Mouse (Mus musculus) A20 (cell line): ENCODE data around the gene Gm20388.
A peak's percentile ranks its signal among the peaks of the same experiment; 100 is the strongest.

Experiments used
- DNase-seq: peaks from one replicate; pipeline ENCODE4 v3.0.0-alpha.2; 2011; ENCODE audit warnings: low read depth, low spot score

Gm20388 gene

DNA sequence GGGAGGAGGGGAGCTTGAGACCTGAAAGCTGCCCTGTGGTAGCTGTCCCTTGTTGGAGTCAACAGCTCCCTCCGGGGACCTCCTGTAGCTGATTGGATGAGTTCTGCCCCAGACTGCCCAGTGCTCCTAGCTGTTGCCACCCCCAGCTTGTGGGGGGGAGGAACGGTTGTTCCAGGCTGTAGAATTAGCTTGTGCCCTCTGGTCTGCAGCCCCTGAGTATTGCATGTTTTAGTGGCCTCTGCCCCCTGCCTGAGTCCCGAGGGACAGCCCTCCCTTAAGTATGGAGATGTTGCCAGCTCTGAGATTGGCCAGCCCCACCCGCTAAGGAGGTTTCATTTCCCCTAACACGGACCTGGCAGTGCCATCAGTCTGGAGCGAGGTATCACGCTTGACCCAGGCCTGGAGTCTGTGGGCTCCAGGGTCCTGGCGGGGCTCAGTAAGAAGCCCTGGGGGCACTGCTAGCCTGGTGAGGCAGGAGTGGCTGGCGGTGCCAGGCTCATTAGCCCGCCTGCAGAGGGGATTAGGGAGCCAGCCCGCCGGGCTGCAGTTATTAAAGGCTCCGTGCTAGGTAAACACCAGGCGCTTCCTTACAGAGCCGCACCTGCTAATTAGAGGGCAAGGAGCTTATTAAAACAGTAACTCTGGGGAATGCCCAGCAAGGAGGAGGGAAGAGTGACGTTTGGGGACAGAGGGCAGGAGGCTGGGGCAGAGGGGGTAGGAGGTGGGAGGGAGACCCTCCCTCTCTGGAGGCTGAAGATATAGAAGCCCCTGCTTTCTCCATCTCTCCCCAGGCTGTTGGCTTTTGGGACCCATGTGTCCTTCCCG lies 424.8 kb downstream of the Gm20388 start:
- DNase-seq = peak; percentile 89

DNA sequence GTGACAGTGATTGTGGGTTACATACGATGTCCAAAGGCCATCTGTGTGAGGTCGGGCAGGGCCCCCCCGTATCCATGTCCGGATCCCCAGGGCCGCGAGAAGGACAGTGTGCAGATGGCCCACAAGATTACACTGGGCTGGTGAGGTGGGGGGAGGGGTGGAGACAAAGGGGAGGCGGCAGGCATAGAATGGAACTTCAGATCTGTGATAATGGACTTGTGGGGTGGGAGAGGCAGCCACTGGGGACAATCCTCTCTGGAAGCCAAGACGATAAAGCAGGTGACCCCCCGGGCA lies 425.4 kb downstream of the Gm20388 start:
- peak; percentile 24 for DNase-seq

DNA sequence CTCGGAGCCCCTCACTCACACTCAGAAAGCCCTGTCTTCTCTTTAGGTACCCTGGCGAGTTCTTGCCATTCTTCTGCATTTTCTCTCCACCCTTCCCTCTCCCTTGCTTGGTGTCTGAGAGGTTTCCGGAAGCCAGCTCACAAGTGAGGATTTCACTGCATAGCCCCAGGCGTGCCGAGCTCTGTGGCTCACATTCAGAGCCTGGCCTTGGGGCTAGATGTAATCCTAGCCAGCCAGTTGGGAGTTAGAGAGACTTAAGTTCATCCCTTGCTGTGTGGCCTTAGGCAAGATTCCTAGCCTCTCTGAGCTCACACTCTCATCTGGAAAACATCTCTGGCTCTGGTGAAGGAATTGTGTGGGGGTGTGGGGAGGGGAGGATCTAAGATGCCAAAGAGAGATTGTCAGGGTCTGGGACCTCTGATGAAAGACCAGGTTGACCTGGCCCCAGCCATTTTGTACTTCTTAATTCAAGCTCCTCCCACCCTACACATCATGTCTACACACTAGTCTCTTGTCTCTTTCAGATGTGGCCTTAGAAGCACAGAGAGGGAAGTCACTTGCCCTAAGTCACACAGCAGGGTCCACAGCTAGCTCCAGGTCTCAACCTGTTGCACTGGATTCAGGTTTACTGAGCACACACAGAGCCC lies 426.4 kb downstream of the Gm20388 start:
- no peak for DNase-seq

DNA sequence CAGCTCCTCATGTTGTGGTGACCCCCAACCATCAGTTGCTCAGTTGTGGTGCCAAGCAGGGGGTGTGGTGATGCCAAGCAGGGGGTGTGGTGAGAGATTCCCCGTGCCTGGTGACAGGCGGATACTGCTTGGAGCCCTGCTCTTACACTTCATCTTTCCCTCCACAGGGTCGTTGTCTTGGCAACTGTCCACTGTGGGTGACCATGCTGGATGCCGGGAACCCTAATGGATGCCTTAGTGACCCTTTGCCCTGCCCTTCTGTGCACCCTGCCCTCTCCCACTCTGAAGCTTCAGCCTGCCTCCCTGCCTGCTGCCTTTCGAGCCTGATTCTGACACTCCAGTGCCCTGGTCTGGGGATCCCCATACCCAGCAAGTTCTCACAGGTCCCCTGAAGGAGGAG lies 427.0 kb downstream of the Gm20388 start:
- DNase-seq = no peak

DNA sequence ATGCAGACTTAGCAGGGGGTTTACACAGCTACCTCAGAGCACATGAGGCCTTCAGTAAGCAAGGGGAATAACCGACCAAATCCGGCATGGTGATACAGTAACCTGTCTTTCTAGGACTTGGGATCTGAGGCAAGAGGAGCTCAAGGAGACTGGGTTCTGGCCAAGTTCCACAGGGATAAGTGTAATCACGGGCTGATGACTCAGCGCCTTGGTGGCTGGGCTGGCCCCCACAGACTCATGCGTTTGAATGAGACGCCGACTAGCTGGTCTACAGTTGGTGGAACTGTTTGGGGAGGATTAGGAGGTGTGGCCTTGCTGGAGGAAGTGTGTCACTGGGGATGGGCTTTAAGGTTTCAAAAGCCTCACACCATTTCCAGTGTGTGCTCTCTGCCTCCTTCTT lies 428.0 kb downstream of the Gm20388 start:
- no peak for DNase-seq

DNA sequence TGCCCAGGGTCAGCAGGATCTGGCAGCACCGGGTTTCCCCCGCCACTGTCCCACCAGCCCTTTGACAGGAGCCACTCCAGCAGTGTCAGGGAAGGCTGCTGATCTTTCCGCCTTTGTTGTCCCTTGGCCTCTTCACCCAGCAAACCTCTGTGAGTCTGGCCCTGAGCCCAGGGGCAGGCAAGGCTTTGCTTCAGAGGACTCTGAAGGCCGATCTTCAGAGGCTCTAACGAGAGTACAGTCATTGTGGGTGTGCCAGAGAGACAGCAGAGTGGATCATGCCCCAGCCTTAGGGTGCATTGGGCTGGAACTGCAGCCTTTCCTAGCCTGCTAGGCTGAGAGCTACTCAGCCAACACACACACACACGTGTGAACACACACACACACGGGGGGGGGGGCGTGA lies 429.1 kb downstream of the Gm20388 start:
- no peak for DNase-seq

DNA sequence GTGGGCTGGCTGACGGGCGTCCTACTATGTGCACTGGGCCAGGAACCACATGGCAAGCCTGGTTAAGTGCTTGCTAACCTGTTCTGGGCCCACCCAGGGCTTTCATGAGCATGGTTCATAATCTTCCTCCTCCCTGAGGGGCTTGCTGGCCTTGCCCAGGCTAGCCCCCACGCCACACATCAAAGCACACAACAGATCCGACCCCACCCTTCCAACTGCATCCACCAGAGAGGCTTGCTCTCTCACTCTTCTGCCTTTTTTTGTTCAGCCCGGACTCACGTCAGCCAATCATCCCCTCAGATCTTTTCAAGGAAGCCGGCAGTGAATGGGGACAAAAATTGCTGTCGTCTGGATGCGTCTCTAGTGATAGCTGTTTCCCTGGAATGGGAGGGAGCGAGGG lies 430.5 kb downstream of the Gm20388 start:
- no peak for DNase-seq

DNA sequence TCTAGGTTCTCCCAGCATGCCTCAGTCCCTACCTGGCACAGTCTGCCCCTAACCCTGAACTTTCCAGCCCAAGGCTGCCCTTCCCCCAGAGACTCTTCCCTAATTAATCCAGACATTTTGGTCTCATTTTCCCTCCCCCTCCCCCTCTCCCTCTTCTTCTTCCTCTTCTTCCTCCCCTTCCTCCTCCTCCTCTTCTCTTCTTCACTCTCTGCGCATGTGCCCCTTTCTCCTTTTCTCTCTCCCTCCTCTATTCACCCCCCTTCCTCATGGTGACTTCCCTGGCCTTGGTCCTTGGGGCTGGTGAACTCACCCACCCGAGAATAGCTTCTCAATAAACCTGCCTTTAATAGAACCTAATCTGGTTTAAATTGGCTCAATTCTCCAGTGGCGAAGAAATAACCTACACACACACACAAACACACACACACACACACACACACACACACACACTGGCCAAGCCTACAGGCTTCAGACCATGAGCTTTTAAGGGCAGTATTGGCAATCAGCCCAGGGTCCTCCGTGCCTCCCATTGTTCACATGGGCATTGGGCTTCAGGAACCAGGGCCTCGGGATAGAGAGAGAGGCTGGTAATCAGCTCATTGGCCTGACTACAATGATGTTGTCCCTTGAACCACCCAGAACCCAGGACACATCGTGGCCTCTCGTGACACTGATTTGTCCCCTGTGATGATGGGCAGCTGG lies 432.4 kb downstream of the Gm20388 start:
- DNase-seq = no peak

DNA sequence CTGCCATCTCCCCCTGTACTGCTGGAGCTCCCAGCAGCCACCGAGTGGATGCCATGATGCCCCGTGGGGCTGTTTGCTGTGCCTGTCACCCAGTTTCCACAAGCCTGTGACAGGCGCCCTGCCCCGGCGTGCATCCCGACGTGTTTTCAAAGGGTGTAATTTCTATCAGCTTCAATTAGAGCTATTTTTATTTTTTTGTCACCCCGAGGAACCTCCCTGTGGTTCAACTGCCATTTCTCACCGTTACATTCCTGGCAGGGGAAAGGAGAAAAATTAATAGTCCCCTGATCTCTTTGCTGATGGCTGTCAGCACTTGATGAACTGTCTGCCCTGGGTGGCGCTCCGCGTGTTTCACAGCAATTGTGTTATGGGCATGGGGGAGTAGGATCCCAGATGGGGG lies 432.9 kb downstream of the Gm20388 start:
- no peak for DNase-seq

DNA sequence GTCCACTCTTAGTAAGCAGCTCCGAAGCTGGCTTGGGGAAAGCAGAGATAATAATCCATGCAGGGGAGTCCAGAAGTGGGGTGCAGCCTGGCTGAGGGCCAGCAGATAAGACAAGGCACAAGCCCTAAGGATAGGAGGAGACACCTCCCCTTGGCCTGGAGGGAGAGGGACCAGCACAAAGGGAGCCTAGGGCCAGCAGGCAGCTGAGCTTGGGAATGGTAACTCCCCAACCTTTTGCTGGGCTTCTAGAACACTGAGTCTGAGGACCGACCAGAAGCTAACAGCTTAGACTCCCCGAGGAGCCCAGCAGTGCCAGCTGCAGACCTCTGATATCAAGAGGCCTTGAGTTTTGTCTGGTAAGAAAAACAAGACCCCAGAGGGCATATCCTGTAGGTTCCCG lies 433.5 kb downstream of the Gm20388 start:
- no peak for DNase-seq

DNA sequence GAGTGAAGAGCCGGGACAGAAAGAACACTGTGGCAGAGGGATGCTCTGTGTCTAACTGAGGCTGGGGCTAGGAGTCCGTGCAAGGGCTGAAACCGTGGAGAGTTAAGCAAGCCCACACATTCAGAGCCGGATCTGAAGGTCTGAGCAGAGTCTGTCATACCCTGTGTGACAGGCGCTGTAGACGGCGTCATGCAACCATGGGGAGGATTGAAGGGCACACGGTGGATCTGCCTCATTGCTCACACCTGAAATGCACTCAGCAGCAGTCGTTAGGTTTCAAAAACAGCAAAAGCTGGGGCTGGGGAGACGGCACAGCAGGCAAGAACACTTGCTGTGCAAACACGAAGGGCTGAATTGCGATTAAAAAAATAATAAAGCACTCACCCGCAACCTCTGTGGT lies 433.9 kb downstream of the Gm20388 start:
- peak; percentile 68 for DNase-seq

DNA sequence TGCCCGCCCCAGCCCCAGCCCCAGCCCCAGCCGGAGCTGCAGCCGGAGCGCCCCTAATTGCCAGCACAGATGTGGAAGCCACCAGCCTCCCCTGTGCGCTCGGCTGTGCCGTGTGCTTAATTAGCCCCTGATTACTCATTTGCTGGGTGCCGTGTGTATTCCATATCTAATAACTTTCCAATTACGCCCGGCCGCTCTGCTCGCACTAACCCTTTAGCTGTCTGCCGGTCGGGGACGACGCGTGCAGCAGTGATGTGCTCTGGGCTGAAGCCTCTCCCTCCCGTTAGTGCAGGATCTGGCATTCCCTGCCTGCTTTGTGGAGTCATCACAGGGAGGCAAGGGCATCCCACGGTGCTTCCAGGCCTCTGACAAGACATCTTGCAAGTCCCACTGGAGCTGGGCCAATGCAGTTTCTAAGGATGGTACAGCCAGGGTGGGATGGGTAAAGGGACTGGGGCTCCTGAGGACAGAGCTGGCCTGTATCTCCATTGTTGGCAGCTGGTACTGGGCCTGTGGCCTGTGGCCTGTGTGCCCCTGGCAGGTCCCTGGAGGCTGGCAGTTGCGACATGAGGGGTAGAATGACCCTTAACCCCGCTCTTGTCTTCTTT lies 437.2 kb downstream of the Gm20388 start:
- DNase-seq = no peak

DNA sequence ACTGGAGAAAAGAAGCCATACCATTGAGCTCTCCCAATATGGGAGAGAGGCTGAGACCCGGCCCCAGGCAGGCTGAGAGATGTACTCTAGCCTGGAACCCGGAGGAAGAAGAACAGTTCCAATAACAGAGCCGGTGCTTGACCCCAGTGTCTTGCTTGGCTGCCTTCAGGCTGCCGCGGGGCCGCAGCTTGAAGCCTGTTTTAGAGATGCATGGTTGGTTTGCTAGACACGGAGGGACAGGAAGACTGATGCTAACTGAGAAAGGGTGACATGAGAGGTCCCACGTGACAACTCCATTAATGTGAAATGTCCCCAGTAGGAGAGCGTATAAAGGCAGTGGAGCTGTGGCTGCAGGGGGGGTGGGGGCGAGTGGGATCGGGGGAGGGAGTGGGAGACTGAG lies 438.3 kb downstream of the Gm20388 start:
- peak; percentile 77 for DNase-seq

DNA sequence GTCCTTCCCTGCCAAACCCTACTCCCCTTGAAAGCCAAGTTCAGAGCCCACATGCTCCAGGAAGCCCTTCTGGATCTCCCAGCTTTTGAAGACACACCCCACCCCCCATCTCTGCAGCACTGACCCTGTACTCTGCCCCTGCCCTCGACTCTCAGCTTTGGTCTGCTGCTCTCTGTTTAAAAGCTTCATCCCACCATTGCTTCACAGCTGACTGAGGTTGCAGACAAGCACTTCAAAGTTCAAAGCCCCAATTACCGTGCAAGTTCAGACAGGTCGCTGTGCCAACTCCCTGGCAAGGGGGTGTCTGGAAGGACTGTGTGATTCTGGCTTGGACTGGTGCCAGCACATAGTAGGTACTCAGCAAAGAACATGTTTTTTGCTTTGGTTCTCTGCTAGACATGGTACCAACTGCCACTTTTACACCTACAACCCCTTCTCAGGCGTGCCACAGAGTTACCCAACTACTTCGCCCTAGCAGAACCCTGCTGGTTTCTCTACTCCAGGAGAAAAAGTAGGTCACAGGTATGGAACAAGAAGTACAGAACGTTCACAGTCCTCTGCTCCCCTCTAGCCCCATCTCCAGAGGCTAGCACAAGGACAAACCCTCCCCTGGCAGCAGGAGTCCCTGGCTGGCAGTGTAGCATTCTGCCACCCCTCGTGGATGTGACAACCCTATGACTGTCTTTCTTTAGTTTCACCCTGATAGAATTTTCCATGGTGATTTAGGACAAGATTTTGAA lies 440.9 kb downstream of the Gm20388 start:
- DNase-seq = no peak

DNA sequence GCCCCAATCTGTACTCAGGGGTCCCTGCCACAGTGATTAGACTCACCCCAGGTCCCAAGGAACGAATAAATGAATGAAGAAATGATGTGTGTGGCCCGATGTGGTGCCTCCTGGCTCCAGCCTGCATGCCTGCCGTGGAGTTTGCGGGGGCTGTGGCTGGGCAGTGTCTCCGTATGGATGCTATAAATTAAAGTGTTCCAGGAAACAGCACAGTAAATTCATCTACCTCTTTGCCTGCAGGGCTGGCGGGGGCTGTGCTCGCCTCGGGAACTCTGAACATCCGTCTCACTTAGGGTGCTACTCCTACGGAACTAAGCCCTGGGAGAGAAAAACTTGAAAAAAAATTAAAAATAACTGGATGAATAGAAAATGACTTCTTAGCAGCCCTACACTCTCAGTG lies 441.5 kb downstream of the Gm20388 start:
- DNase-seq = no peak

DNA sequence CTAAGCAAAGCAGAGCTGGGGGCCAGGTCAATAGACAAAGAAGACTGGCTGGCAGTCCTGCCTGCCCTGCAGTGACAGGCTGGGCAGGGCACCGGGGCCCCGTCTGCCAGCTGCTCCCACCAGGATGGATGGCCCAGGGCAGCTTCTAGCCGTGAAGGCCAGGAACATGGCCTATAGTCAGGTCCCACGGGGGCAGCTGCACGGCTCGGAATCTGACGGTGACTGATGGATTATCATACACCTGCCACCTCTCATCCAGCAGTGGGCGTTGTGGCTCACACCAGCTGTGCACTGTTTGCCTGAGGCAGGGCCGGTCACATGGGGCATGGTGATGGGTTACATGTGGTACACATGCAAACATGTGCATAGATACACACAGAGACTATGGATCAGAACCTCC lies 445.4 kb downstream of the Gm20388 start:
- no peak for DNase-seq

DNA sequence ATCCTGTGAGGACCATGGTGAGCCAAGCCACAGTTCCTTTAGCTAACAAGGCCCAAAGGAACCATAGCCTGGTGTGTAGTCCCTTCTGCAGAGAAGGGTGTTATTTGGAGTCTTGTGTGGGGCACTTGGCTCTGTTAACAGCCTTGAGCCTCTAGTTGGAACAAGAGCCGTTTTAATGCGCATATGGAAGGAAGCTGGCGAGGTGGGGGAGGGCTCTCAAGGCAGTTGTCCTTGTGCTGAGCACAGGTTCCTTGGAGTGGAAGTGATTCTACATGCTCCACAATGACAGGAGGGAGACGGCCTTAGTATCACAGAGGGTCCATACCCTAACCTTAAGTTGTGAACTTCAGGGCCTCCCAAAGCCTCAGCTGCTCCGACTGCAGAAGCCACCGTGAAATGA lies 446.9 kb downstream of the Gm20388 start:
- DNase-seq = no peak

DNA sequence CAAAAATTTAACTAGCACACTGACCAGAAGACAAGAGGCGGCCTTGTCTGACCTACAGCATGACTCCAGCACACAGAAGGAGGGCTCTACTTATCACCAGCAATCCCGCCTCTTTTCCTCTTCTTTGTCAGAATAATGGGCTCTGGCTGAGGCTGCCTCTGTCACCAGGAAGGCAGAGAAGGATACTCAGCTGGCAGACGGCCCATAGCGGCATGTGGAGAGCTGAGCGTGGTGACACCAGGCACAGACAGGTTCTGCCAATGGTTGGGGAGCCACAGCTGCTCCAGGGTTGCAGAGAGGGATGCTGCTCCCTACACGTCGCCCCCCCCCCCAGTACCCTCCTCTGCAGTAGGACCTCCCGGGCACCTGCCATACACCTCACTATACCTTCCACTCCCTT lies 450.7 kb downstream of the Gm20388 start:
- DNase-seq = no peak

DNA sequence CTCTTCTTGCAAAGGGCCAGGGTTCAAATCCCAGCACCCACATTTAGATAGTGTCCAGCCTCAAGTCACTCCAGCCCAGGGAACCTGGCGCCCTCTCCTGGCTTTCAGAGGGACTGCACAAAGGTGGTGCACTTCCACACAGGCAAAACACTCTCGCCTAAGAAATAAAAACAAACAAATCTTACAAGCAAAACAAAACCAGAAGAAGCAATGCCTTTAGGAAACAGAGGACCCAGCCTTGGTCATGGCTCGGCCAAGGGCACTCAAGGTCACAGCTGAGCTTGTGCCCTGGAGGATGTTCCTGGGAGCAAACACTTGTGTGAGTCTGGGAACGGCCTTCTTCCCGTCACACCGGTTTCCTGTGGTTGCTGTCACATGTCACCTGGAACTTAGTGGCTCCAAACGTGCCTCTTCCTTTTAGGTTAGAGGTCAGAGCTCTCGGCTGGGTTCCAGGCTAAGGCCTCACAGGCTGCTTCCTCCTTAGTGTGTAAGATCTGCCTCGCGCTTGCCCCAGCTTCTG lies 453.0 kb downstream of the Gm20388 start:
- DNase-seq = peak; percentile 58

DNA sequence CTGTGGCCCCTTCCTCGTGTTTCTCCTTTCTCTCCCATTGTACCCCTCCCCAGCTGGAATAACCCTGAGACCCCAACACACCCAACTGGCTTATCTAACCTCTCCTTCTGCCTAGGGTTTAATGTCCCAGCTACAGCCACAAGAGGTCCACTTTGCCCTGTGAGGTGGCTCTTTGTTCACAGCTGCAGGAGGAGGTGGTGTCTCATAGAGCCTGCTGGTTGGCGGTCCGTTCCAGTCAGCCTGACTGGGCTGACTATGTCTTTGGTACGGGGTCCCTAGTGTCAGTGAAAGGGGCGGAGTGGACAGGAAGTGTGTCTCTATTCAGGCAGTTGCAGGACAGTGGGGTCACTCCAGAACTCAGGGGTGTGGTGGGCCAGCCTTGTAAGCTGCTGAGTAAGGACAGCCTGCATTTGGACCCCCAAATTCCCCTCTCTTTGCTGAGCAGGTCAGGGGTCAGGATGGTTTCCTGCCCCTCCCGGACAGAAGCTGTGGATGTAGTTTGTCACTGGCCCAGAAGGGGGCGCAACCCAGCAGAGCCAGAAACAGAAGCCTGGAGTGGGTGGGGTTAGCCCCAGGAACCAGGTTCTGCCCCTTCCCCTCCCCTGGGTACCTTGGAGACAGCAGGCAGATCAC lies 453.6 kb downstream of the Gm20388 start:
- peak; percentile 59 for DNase-seq

DNA sequence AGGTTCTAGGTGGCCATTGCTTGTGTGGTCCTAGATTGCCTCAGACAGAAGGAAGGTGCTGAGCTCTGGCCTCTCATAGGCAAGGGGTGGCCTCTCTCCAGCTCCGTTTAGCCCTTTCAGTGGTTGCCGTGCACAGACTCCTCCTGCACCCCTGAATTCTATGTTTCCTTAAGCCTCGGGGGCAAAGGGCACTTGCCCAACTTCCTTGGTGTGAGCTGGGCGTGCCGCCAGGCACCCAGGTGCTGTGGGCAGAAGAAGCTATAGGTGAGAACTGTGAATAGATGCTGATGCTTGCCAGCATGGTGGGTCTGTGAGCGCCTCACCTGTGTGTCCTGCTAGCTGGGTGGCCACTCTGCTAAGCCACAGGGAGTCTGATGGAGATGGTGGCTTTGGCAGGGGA lies 456.2 kb downstream of the Gm20388 start:
- DNase-seq = no peak
